Mouse (Mus musculus): Measurements from ENCODE around the gene C2cd5. TPM values are rescaled to one million over a fixed set of nuclear protein-coding genes. Genes with fewer than 3 reads are reported as not detected.
A peak's percentile ranks its signal among the peaks of the same experiment; 100 is the strongest.

Gene C2cd5
- total RNA-seq, 2 experiments from 2014 or later = 14.6 to 16.9 TPM

GRCm38 (mm10) chr6:143116779-143117178 lies 16.8 kb upstream of the C2cd5 start:
- DNase-seq = no peak
- intact Hi-C loops (cut with DNase I) = no loop called here

DNA sequence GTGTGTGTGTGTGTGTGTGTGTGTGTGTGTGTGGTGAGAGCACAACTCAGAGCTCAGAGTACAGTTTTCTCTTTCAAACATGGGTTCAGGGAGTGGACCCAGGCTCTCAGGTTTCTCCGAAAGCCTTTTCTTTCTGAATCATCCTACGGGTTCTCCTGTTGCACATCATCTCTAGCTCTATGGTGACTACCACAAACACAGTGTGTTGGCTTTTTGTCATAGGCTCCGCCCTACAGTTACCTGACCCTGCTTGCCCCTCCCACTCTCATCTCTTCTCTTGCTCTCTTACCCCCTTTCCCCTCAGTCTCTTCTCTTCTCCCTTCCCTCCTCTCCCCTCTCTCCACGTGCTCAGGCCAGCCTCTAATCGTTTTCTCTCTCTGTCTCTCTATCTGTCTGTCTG lies 15.6 kb upstream of the C2cd5 start:
- intact Hi-C loops (cut with DNase I) = no loop called here

DNA sequence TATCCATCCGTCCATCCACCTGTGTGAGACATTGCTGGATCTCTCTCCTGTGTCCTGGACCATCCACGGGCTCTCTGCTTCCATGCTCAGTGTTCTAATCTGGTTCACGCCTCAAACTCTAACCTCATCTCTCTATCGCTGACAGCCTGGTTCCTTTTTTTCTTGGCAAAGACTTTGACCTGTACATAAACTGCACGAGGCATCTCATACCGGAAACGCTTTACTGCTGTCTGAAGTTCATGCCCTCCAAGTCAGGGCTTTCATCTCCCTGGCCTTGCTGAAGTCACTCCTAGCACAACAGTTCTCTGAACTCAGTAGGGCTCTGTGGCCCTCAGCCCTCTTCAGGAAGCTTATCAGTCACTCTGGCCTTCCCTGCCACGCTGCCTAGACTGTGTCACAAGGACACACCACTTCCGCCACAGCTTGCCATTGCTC lies 15.1 kb upstream of the C2cd5 start:
- intact Hi-C loops (cut with DNase I) = no loop called here
- DNase-seq = no peak

More for the DNA sequence above, 15.6 kb upstream of the C2cd5 start:
- no peak for DNase-seq

DNA sequence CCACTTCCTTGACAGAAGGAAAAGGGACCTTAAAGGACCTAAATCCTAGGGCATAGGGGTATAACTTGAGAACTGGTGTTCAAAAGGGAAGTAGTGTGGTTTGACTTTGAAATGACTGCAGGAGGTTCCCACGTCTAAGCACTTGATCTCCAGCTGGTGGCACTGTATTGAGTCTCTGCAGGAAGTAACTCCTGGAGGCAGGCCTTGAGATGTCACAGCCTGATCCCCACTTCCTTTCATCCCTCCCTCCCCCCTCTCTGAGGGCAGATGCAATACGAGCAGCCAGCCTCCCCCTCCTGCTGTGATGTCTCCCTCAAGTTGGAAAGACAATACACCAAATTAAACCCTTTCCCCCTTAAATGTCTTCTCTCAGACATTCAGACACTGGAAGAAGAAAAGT lies 14.6 kb upstream of the C2cd5 start:
- intact Hi-C loops (cut with DNase I) = no loop called here
- DNase-seq = peak; percentile 14 to 16

GRCm38 (mm10) chr6:143110371-143110770 lies 10.4 kb upstream of the C2cd5 start:
- no peak for DNase-seq
- intact Hi-C loops (cut with DNase I) = no loop called here

DNA sequence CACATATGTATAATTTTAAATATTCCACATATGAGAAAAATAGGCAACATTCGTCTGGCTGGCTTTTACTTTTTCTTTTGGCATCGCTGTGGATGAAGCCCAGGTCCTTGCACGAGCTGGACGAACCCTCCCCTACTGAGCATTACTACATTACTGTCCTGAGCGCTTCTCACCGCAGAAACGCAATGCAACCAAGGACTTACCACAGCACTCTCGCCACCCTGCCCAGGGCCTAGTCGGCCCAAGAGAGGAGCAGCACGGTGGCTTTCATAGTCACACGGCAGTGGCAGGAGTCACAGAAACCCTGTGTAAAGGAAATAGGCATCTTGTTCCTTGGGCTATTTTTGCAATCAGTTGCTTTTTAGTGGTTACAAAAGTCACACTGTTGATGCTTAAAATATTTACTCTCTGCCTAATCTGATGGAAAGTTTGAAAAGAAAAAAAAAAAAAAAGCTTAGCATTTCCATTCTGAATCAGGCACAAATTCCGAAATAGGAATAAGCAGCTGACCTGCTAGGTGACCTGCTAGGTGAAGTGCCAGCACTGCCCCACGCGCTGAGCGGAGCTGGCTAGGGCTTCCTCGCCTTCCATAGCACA lies 9.8 kb upstream of the C2cd5 start:
- intact Hi-C loops (cut with DNase I) = no loop called here
- DNase-seq = no peak

DNA sequence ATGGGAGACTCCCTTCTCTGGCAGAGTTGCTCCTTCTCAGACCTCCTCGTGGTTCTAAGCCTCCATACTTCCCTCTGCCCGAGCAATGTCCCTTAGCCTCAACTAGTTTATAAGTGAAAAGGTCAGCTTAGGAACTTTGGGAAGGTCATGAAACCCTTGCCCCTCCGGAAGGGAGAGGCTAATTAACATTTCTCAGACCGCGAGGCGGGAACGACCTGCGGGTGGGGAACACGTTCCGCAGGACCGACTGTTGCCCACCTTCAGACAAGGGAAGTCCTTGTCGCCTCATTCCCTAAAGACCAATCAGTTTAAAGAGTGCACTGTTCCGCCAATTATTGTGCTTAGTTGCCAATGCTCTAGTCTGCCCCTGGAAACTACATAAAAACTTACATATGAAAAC lies 8.1 kb upstream of the C2cd5 start:
- intact Hi-C loops (cut with DNase I) = no loop called here
- no peak for DNase-seq

GRCm38 (mm10) chr6:143107611-143108010 lies 7.7 kb upstream of the C2cd5 start:
- intact Hi-C loops (cut with DNase I) = no loop called here

DNA sequence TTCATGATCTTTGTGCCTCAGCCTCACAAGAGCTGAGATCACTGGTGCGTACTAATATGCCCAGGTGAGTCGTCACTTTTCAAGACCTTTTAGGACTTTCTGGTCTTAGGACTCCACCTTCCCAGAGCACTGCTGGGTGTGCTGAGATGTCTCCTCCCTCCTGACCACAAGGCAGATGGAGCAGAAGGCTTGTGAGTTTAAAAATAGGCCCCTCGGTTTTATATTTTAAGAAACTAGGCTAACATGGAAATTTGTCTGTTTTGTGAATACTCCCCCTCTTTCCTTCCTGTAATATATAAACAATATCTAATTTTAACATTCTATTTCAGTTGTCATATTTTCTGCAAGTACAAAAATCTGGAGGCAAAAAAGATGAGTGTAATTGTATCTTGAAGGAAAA lies 5.8 kb upstream of the C2cd5 start:
- DNase-seq = no peak
- intact Hi-C loops (cut with DNase I) = no loop called here

More at GRCm38 (mm10) chr6:143107611-143108010, 7.7 kb upstream of the C2cd5 start:
- DNase-seq = no peak

GRCm38 (mm10) chr6:143103981-143104680 lies 4.2 kb upstream of the C2cd5 start:
- DNase-seq = no peak
- intact Hi-C loops (cut with DNase I) = loop anchor here (5.0 kb wide), 1 partner anchor 67 kb away; no protein-coding TSS in a partner anchor

DNA sequence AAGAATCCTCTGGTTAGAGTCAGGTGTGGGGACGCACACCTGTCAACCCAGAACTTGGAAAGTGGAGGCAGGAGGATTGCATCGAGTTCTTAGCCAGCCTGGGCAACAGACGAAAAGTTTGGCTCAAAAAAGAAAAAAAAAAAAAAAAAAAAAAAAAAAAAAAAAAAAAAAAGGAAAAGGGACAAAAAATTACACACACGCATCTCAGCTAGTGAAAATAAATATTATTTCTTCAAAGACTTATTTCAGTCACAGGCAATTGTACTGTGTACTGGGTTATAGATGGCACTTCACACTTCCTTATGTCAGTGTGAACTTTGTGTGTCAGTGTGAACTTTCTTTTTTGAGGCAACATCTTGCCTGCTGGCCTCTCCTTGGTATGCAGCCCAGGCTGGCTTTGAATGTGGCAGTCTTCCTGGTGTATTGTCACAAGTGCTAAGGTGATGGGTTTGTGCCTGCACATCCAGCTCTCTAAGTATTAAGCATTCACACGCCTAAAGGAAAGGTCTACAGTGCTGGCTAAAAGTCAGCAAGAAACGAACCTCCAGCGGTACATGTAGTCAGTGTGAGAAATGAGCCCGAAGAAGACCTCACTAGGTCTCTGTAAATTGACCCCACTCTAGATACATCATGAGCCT lies 656 bp upstream of the C2cd5 start:
- intact Hi-C loops (cut with DNase I) = loop anchor here (2.0 to 5.0 kb wide), 2 partner anchors 63 to 74 kb away; no protein-coding TSS in a partner anchor
- no peak for DNase-seq

DNA sequence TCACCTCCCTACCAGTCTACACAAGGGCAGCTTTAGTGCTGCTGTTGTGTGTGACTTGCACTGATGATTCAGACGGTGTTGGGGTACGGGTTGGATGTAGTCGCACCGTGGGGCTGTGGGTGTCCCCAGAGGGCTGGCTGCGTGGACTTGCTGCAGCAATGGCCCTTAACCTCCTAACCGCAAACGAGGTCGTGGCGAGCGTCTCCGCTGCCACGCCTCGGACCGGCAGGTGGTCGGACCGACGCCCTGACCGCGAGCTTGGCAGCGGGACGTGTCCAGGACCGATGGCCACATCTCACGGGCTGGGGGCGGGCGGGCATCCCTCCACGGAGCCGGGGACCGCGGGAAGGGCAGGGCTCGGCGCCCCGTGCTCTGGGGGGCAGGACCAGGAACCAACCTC lies 660 bp downstream of the C2cd5 start:
- intact Hi-C loops (cut with DNase I) = loop anchor here (2.0 kb wide), 1 partner anchor 68 kb away; the partner anchor contains the start of gene Etnk1
- DNase-seq = no peak

- intact Hi-C loops (cut with DNase I) = no loop called here
- DNase-seq = no peak
These were observed 4.8 kb downstream of the C2cd5 start for GRCm38 (mm10) chr6:143095126-143095525.

- DNase-seq = no peak
- intact Hi-C loops (cut with DNase I) = no loop called here
These were observed 7.1 kb downstream of the C2cd5 start for GRCm38 (mm10) chr6:143092856-143093255.

DNA sequence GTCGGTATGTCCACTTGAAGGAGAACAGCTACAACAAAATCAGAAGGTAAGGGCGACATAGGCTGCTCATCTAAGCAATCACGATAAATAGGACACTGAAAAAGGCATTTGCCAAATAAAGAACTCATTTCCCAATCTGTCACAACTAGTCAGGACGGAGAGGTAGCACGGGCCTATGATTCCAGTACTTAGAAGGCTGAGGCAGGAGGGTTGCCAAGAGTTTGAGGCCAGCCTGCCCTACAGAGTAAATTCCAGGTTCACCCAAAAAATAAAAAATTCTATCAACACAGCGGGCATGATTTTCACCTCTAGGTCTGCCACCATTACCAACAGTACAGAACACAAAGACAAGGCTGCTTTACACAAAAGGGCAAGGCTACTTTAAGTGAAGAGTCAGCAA lies 8.9 kb downstream of the C2cd5 start:
- intact Hi-C loops (cut with DNase I) = no loop called here
- DNase-seq = no peak

DNA sequence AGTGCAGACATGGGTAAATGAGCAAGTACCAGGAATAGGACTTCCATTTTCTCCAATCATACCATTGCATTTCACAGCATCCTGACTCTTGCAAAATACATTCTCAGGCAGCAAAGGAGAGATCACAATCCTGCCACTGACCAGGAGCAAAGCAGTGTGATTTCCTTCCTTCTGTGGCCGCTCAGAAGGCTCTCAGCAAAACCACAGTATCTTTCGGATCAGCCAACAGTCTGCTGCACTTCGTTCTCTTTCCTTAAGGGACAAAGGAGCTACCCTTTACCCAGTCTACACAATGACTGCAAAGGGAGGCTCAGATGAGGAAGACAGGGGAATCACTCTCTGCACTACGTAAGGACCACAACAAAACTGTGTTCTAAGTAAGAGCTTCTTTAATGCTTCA lies 12.6 kb downstream of the C2cd5 start:
- DNase-seq = no peak
- intact Hi-C loops (cut with DNase I) = no loop called here

GRCm38 (mm10) chr6:143085898-143086297 lies 14.0 kb downstream of the C2cd5 start:
- no peak for DNase-seq
- intact Hi-C loops (cut with DNase I) = no loop called here

DNA sequence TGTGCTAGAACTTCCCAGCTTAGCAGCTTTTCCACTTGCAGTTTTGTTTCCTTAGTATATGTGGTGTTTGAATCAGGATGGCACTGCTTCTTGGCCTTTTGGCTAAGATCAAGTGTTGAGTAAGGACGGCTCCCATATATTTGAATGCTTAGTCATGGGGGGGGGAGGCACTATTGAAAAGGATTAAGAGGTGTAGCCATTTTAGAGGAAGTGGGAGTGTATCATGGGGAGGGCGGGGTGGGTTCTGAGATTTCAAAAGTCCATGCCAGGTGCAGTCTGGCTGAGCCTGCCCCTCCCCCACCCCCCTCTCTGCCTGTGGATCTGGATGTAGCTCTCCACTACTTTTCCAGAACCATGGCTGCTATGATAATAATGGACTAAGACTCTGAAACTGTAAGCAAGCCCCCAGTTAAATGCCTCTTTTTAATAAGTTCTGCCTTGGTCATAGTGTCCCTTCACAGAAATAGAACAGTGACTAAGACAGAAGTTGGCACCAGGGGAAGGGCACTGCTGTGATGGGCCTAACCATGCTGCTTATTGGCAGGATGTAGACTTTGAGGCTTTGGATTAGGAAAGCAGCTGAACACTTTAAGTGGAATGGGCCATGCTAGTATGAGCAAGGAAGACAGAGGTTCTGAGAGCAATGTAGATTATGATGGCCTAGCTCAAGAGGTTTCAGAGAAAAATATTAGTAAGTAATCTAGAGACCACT lies 15.5 kb downstream of the C2cd5 start:
- intact Hi-C loops (cut with DNase I) = no loop called here
- no peak for DNase-seq

DNA sequence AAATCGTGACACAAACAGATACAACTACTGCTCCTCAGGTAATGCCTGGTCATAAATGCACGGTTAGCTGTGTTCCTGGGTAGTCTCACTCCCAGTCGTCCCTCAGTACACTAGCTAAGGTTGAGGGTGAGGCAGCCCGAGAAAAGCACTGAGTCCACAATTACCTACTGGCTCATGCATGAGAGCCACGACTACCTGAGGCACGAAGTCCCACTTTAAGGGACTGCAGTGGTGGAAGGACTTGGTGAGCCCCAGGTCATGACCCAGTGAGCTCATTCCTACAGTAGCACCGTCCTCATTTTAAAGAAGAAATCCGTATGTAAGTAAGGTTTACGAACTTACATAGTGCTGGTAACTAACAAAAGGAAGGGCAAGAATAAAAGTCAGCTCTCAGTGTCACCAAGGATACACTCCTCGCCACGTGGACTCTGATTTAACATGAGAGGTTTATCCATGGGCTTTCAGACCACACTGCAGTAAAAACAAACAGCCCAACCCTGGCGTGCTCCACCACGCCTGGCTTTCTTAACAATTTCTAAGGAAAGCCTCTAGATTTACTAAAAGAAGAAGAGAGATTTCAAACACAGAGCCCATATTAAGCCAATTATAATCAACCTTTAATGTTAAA lies 18.3 kb downstream of the C2cd5 start:
- no peak for DNase-seq
- intact Hi-C loops (cut with DNase I) = no loop called here

GRCm38 (mm10) chr6:143080774-143081173 lies 19.2 kb downstream of the C2cd5 start:
- no peak for DNase-seq
- intact Hi-C loops (cut with DNase I) = no loop called here

DNA sequence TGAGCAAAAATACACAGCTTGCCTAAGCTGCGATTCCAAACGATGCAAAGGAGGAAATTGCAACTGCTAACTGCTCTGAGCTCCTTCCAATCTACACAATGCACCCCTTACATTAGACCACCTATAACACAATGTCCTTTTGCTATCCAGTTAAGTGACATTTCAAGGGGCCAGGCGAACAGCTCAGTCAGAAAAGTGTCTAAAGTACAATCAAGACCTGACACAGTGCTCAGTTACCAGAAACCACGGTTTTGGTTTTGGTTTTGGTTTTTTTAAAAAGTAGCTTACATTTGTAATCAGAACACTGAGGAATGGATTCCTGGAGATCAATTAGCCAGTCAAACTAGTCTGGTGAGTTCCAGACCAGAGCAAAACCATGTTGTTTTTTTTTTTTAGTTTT lies 20.8 kb downstream of the C2cd5 start:
- intact Hi-C loops (cut with DNase I) = no loop called here
- no peak for DNase-seq
